Mouse (Mus musculus) liver, adult 2 months (tissue): Measurements from ENCODE around the gene Mfsd4b5.

Experiments
- CTCF ChIP-seq: fragments of 200-500 bp; IDR thresholded peaks from 2 replicates; pipeline ENCODE4 v1.5.1; 2011; ENCODE audit warnings: low read depth, low read length, control low read depth
- POLR2A ChIP-seq: fragments of 200-500 bp; IDR thresholded peaks from 2 replicates; pipeline ENCODE4 v1.6.1; 2011; ENCODE audit warnings: low read length, control low read depth; ENCODE audit not compliant: insufficient read depth; ENCODE audit errors: extremely low read depth

DNA sequence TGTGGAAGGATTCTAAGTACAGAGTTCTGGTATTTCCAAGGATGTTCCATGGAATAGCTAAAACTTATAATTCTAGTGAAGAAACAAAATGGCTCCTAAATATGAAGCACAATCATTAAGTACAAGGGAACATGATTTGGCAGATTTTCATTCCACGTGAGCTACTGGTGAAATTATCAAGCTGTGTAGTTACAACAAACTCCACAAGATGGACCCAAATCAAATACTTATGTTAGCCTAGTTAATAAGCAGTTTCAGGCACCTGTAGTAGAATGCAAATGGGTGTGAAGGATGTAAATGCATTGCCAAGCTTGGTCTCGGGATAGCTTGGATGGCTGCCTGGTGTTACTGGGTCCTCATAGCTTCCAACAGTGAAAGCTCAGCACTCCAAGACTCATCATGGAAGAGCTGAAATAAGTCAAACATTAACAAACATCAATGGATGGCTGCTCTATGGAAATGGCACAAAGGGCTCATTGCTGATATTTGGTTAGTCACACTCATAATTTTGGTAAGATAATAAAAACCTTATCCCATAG is 30.0 kb downstream of the Mfsd4b5 start:
- no peak for TF ChIP-seq CTCF
- TF ChIP-seq POLR2A: no peak
